Mouse (Mus musculus) layer of hippocampus, adult 2 months (tissue): ENCODE measurements at regions not wholly inside any gene's neighbourhood (a gene's known extent, or its start where the extent isn't known, plus 50 kb on each side); places are given as distances from the start of the nearest gene placed in this dataset.
A peak's percentile ranks its signal among the peaks of the same experiment; 100 is the strongest.

Experiments
- DNase-seq, 2 experiments: peaks; one replicate each; pipeline ENCODE4 v3.0.0; 2022; ENCODE audit warnings: low spot score in 2 of 2
- H3K27ac ChIP-seq: fragments of 200-600 bp; 2 replicates; pipeline ENCODE4 v1.8.1; 2022
- H3K4me3 ChIP-seq: fragments of 200-600 bp; 2 replicates; pipeline ENCODE4 v1.8.1; 2022; ENCODE audit warnings: mild to moderate bottlenecking
- CTCF ChIP-seq: fragments of 200-600 bp; conservative IDR thresholded peaks from 2 replicates; pipeline ENCODE4 v1.8.1; 2022; ENCODE audit warnings: antibody characterized with exemption, mild to moderate bottlenecking, moderate library complexity

GRCm38 (mm10) chr3:21884216-21884615 lies 192.2 kb upstream of the Tbl1xr1 start:
- no peak for TF ChIP-seq CTCF
- H3K4me3 ChIP-seq = no peak overlapping the region
- no peak overlapping the region for H3K27ac ChIP-seq
- DNase-seq = no peak

- no peak for DNase-seq
- no peak overlapping the region for H3K27ac ChIP-seq
- TF ChIP-seq CTCF = no peak
Observed at GRCm38 (mm10) chr3:21888710-21889109, 187.7 kb upstream of the Tbl1xr1 start.

GRCm38 (mm10) chr3:21891819-21892480 lies 184.5 kb upstream of the Tbl1xr1 start:
- no peak for DNase-seq
- TF ChIP-seq CTCF = no peak
- Histone ChIP-seq H3K4me3 (no peak overlapping the region), H3K27ac (no peak overlapping the region)

More at GRCm38 (mm10) chr3:21888710-21889109, 187.7 kb upstream of the Tbl1xr1 start:
- no peak overlapping the region for H3K4me3 ChIP-seq

DNA sequence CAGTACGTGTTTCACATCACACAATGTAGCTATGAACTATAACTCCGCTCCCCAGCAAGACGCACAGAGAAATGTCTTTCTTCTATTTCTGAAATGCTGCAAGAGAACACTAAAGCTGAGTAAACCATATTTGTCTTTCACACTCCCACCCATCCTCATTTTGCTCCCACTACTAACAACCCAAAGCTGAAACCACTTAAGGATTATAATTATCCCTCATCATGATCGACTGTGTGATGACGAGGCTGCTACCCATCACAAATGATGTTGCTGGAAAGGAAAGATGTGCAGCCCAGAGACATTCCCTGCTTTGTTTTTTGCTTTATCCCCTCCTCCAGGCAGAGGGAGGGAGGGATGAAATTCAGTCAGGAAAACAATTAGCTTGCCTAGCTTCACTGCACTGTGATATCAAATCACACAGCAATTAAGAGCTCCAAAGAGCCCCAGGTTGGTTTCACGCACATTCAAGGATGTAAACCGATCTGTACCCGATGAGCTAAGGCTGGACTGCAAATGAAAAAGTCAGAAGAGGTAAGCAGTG lies 183.5 kb upstream of the Tbl1xr1 start:
- no peak for TF ChIP-seq CTCF
- peak overlapping the region; percentile 68 for H3K27ac ChIP-seq
- DNase-seq = peak; percentile 11 to 31
- H3K4me3 ChIP-seq = peak overlapping the region; percentile 23

DNA sequence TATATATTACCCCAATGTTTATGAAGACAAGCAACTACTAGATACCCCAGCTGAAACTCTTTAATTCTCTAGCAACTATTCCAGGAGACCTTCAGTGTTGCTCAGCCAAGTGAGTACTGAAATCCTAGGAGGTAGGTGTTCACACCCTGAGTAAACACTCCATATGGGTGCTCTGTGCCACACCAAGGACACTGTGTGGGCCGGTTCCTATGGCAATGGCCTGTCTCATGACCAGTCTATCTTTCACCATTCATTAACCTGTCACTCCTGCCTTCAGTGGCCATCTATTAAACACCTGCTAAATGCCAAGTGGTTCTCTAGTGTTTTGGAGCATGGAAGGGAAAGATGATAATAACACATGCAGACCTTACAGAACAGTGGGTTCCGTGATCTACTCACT lies 180.9 kb upstream of the Tbl1xr1 start:
- TF ChIP-seq CTCF = no peak
- no peak overlapping the region for H3K4me3 ChIP-seq
- no peak overlapping the region for H3K27ac ChIP-seq
- DNase-seq = no peak

DNA sequence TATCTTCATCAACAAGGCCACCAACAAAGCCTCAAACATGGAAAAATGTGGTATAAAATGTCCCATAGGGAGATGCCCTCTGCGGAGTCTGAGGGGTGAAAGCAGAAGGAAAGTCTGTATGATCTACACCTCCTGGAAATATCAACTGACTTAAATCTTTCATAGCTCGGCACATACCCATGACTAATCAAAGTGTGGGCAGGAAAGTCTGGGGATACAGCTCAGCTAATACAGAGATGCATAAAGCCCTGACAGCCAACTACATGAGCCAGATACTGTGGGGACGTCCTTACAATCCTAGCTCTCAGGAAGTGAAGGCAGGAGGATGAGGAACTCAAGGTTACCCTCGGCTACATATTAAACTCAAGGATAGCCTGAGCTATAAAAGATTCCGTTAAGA lies 178.2 kb upstream of the Tbl1xr1 start:
- DNase-seq = peak in 1 of 2 experiments; percentile 9
- TF ChIP-seq CTCF = no peak
- H3K27ac ChIP-seq = no peak overlapping the region
- H3K4me3 ChIP-seq = no peak overlapping the region

DNA sequence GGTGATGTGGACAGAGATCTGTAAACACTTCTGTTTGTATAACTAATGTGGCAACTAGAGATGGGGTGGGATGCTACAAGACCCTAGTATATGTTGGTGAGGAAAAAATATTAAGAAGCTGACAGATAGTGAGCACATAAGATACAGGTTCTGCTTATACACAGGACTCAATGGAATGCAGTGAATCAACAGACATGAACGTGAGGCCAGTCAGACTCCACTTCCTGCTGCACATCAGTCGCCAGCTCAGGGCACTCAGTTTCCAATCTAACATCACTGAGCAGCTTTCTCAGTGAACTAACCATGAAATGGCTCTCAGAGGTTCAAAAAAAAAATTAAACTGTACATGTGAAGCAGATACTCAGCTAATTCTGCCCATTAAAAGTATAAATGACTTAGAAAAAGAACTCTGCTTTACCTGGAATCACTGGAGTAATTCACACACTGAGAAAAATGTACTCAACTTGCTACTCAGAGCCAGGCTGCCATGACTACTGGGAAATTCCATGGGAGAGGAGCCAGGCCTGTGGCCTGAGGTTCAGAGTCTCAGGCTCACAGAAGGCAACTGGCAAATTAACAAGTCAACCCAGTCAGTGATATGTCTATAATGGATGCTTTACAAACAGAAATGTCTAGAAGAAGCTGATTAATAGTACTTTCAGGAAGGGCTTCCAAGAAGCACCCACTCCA lies 170.9 kb upstream of the Tbl1xr1 start:
- no peak for TF ChIP-seq CTCF

GRCm38 (mm10) chr3:21908828-21909227 lies 167.6 kb upstream of the Tbl1xr1 start:
- no peak overlapping the region for H3K27ac ChIP-seq
- DNase-seq = no peak
- H3K4me3 ChIP-seq = no peak overlapping the region
- TF ChIP-seq CTCF = no peak

More for the DNA sequence above, 170.9 kb upstream of the Tbl1xr1 start:
- Histone ChIP-seq H3K4me3 (no peak overlapping the region), H3K27ac (no peak overlapping the region)
- DNase-seq = no peak

GRCm38 (mm10) chr3:21910080-21910479 lies 166.4 kb upstream of the Tbl1xr1 start:
- TF ChIP-seq CTCF = no peak
- DNase-seq = no peak
- Histone ChIP-seq H3K27ac (no peak overlapping the region), H3K4me3 (no peak overlapping the region)

DNA sequence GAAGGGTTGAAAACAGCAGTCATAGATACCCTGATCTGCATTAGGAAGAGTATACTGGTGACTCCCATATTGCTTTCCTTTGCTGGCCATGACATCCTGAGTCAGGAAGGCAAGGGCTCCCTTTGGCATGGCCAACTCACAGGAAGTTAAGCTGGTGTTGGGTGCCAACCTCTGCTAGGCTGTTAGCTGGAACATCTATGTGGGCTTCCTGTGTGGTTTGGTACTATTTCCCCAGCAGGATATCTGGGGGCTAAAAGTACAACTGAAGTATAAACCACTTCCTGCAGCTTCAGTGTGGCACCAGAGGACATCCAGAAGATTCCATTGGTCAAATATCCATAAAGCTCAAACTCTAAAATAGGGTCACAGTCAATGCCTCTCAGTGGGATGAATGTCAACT lies 165.4 kb upstream of the Tbl1xr1 start:
- DNase-seq = no peak
- no peak for TF ChIP-seq CTCF
- no peak overlapping the region for H3K4me3 ChIP-seq
- H3K27ac ChIP-seq = no peak overlapping the region

GRCm38 (mm10) chr3:21917228-21917910 lies 159.1 kb upstream of the Tbl1xr1 start:
- DNase-seq = no peak
- Histone ChIP-seq H3K4me3 (no peak overlapping the region), H3K27ac (no peak overlapping the region)
- TF ChIP-seq CTCF = no peak

DNA sequence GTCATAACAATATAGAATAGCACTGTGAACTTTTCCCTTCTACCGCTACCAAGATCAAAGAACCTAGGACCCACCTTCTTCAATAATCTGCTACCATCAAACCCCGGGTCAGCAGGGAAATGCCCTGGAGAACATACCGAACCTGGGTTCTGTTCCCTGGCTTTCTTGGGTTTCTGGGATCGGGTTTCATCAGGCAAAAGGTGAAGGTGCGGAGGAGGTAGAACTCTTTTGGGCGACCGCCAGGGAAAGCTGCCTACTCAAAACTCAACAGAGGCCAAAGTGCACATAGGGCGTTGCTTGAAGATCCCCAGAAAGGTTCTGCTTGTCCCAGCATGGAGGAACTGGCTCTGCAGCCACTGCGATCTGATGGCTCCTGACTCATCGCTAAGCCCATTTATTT lies 158.0 kb upstream of the Tbl1xr1 start:
- no peak overlapping the region for H3K4me3 ChIP-seq
- no peak overlapping the region for H3K27ac ChIP-seq
- no peak for TF ChIP-seq CTCF
- no peak for DNase-seq

GRCm38 (mm10) chr3:21919931-21920330 lies 156.5 kb upstream of the Tbl1xr1 start:
- no peak for TF ChIP-seq CTCF

More at GRCm38 (mm10) chr3:21919931-21920330, 156.5 kb upstream of the Tbl1xr1 start:
- no peak overlapping the region for H3K4me3 ChIP-seq
- no peak overlapping the region for H3K27ac ChIP-seq
- DNase-seq = no peak
